Mouse (Mus musculus) heart, postnatal 0 days (tissue): ENCODE data around the gene Ackr2. TPM values are rescaled to one million over a fixed set of nuclear protein-coding genes. Genes with fewer than 3 reads are reported as not detected.

Experiments
- ATAC-seq: fragments of 200-750 bp; cut with Nextera tagmentation; 2 replicates; pipeline ENCODE4 v1.8.0; 2017; ENCODE audit warnings: low read depth, moderate number of reproducible peaks, moderate library complexity; ENCODE audit not compliant: insufficient read depth
- DNase-seq: peaks from one replicate; pipeline ENCODE4 v3.0.0-alpha.2; 2016; ENCODE audit warnings: low spot score
- H3K27ac ChIP-seq: fragments of 300-500 bp; sonication (generic); 2 replicates; pipeline ENCODE4 v1.5.1; 2014; ENCODE audit warnings: low read depth, mild to moderate bottlenecking
- H3K27me3 ChIP-seq: fragments of 300-500 bp; sonication (generic); 2 replicates; pipeline ENCODE4 v1.6.1; 2014; ENCODE audit warnings: low read length, mixed read lengths; ENCODE audit not compliant: control insufficient read depth, insufficient read depth
- H3K36me3 ChIP-seq: fragments of 300-500 bp; sonication (generic); replicated peaks from 2 replicates; pipeline ENCODE4 v1.6.1; 2014; ENCODE audit warnings: low read length, mixed read lengths; ENCODE audit not compliant: control insufficient read depth, insufficient read depth
- H3K4me1 ChIP-seq: fragments of 300-500 bp; sonication (generic); 2 replicates; pipeline ENCODE4 v1.6.1; 2014; ENCODE audit warnings: antibody characterized with exemption; ENCODE audit not compliant: control insufficient read depth, insufficient read depth
- H3K4me2 ChIP-seq: fragments of 300-500 bp; sonication (generic); 2 replicates; pipeline ENCODE4 v1.6.1; 2014; ENCODE audit warnings: low read depth, mild to moderate bottlenecking, low read length, moderate library complexity
- H3K4me3 ChIP-seq: fragments of 300-500 bp; sonication (generic); 2 replicates; pipeline ENCODE4 v1.5.1; 2014; ENCODE audit warnings: low read depth, low read length
- H3K9ac ChIP-seq: fragments of 300-500 bp; sonication (generic); replicated peaks from 2 replicates; pipeline ENCODE4 v1.6.1; 2014; ENCODE audit warnings: low read depth, low read length, mixed read lengths
- H3K9me3 ChIP-seq: fragments of 300-500 bp; sonication (generic); replicated peaks from 2 replicates; pipeline ENCODE4 v1.6.1; 2016; ENCODE audit warnings: low read length; ENCODE audit not compliant: control insufficient read depth
- CTCF ChIP-seq: IDR thresholded peaks from 2 replicates; pipeline ENCODE4 v1.5.1; 2016; ENCODE audit warnings: antibody characterized with exemption, control low read depth, low read depth
- EP300 ChIP-seq: IDR thresholded peaks from 2 replicates; pipeline ENCODE4 v1.6.1; 2016; ENCODE audit warnings: antibody characterized with exemption, low read depth
- WGBS: fragments of 180-500 bp; shearing (Covaris S2); extraction: QIAGEN DNeasy Blood & Tissue Kit; methylation state at CpG from one replicate; pipeline ENCODE4 v1.1.7; 2014; 5-methylcytosine and 5-hydroxymethylcytosine counted together
- polyA plus RNA-seq: library from polyadenylated mRNA; unstranded; fragments of >200 nt; fragmentation: Nextera tagmentation; extraction: Ambion mirVana; gene quantifications from 2 replicates; pipeline ENCODE4 v1.2.1, GENCODE M21; 2015
- total RNA-seq: library from RNA; depleted of rRNA; stranded (reverse); fragments of >200 nt; gene quantifications from 2 replicates; pipeline ENCODE4 v1.2.3, GENCODE M21; 2014; ENCODE audit warnings: low replicate concordance

Ackr2 gene
- total and polyA plus RNA-seq, 2 experiments from 2014 or later = 1.6 to 4.6 TPM

DNA sequence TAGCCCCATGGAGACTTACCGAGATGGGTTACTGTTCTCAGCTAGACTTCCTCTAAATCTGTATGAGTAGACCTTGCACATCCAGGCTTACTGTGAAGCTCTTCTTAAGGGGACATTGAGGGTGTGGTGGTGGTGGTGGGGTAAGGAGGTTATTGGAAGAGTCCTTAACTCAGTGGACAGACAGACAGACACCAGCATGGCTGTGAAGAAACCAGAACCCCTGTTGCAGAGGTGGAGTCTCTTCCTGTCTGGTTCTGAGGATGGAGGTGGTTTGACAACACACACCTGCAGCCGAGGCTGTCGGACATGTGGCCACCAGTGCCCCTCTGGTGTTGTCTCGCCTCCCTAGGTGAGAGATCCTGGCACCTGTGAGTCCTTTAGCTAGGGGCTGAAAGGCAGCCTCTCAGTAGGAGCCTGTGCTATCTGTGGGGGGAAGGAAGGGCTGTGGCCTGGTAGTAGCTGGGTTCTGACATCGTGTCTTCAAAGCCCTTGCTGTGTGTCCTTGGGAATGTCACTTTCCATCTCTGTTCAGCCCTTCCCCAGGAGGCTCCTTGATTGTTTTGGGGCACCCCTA, 2.2 kb downstream of the Ackr2 start:
- WGBS = 79% methylated on average over 5 of the region's 5 CpGs
- Histone ChIP-seq H3K9ac (no peak overlapping the region), H3K27ac (no peak overlapping the region), H3K9me3 (no peaks in the 10 kb centered on the region), H3K27me3 (no peaks in the 10 kb centered on the region), H3K4me1 (no peaks in the 10 kb centered on the region), H3K4me2 (no peak overlapping the region), H3K36me3 (no peaks in the 10 kb centered on the region), H3K4me3 (no peak overlapping the region)
- no peak for ATAC-seq
- TF ChIP-seq EP300 = no peak
- TF ChIP-seq CTCF = no peak
- no peak for DNase-seq

DNA sequence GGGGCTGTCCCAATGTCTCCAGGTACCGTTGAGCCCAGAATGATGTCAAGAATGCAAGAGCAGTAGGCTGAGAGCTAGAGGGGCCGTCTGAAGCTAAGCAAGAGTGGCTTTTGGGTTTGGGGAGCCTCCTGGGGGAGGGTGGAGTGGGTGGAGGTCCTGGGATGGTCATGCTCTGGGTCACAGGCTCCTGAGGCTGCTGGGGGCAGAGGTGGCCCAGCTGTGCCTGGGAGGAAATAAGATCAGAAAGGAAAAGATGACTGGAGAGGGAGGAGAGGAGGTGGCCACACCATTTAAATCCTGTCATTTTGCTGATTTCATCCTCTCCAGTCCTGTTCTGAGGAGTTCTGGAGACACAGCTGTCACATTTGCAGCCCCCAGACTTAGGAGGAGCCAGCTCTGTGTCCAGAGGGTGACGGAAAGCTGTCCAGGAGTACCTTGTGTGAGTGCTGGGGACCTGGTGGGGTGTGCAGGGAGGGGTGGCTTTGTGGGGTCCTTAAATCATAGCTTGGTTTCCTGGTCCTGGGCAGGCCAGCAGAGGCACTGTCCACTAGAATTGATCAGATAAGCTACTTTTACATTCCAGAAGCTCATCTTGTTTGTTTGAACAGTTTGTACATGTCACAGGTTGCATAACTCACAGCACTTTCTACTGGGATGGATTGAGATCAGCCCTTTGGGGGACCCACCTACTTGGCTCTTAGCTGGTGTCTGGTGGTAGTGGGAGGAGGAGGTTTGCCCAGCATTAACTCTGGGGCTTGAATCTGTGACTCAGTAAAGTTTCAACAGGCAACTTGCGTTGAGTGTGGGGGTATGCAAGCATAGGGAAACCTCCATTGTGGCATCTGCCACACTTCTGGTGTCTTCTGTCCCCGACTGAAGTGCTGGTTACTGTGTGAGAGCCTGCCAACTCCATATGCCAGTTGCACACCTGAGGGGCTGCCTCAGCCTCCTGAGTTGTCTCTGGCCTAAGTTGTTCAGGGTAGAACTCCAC, 3.9 kb downstream of the Ackr2 start:
- no peaks in the 10 kb centered on the region for H3K9me3 ChIP-seq
- DNase-seq = no peak
- H3K4me1 ChIP-seq = no peaks in the 10 kb centered on the region
- no peak overlapping the region for H3K27ac ChIP-seq
- no peak for TF ChIP-seq EP300
- no peak for TF ChIP-seq CTCF
- ATAC-seq = no peak
- H3K9ac ChIP-seq = no peak overlapping the region
- no peak overlapping the region for H3K4me2 ChIP-seq
- H3K4me3 ChIP-seq = no peak overlapping the region
- no peaks in the 10 kb centered on the region for H3K27me3 ChIP-seq
- WGBS = 67% methylated on average over 5 of the region's 5 CpGs
- no peaks in the 10 kb centered on the region for H3K36me3 ChIP-seq

DNA sequence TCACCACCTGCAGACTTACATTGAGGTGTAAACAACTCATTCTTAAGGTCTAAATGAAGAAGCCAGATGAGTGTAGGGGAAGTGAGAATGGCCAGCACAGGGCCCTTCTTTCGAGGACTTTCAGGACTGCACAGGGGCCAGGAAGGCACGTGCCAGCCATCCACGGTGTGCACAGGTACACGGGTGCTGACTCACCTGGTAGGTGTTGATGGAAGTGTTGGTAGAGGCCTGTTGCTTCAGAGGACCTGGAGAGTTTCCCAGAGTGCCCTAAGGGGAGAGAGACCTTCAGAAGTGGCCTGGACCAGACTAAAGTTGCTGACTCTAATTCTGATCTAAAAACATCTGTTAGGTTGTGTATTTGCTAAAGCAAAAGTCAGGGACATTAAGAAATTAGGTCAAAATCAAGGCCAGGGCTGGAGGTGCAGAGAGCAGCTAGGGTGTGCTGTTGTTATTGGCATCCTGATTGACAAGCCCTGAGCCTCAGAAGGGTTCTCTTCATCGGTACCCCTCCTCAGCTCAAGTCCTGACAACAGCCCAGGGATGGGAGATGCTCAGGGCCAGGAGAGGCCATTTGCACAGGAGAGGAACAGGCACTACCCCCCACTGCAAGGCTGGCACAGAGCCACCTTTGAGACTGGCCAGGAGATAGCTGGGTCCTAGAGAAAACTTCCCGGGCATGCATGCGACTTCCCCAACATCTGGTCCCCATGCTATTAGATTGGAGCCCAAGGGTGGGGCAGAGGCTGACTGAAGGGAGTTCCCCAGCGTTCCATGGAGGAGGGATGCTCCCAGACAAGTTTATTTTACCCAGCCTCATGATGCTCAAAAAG, 5.5 kb downstream of the Ackr2 start:
- TF ChIP-seq EP300 (no peak), CTCF (no peak)
- no peaks in the 10 kb centered on the region for H3K27me3 ChIP-seq
- WGBS = 64% methylated on average over 8 of the region's 8 CpGs
- H3K4me1 ChIP-seq = no peaks in the 10 kb centered on the region
- H3K9me3 ChIP-seq = no peaks in the 10 kb centered on the region
- no peak overlapping the region for H3K9ac ChIP-seq
- DNase-seq (no peak), ATAC-seq (no peak)
- H3K4me3 ChIP-seq = no peak overlapping the region
- no peaks in the 10 kb centered on the region for H3K36me3 ChIP-seq
- no peak overlapping the region for H3K4me2 ChIP-seq
- H3K27ac ChIP-seq = no peak overlapping the region

DNA sequence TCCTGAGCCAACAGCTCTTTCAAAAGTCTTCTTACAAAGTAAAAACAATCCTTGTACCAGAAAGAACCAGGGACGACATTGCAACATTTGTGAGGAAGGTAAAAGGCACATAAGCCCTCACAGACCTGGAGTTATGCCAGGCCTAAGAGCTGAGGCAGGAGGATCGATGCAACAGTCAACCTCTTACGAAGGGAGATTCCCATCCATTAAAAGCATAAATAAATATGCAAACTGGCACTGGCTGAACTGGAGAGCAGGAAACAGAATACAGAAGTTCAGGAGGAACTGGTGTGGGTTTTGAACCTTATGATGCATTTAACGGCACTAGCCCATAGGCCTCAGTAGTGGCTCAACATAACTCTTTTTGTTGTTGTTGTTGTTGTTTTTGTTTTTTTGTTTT, 6.2 kb downstream of the Ackr2 start:
- 85% methylated on average over 4 of the region's 4 CpGs for WGBS
- H3K9ac ChIP-seq = no peak overlapping the region
- H3K4me2 ChIP-seq = no peak overlapping the region
- H3K27me3 ChIP-seq = no peaks in the 10 kb centered on the region
- ATAC-seq = no peak
- H3K36me3 ChIP-seq = no peaks in the 10 kb centered on the region
- H3K27ac ChIP-seq = no peak overlapping the region
- H3K4me1 ChIP-seq = no peaks in the 10 kb centered on the region
- TF ChIP-seq CTCF = no peak
- TF ChIP-seq EP300 = no peak
- no peaks in the 10 kb centered on the region for H3K9me3 ChIP-seq
- H3K4me3 ChIP-seq = no peak overlapping the region
- no peak for DNase-seq

DNA sequence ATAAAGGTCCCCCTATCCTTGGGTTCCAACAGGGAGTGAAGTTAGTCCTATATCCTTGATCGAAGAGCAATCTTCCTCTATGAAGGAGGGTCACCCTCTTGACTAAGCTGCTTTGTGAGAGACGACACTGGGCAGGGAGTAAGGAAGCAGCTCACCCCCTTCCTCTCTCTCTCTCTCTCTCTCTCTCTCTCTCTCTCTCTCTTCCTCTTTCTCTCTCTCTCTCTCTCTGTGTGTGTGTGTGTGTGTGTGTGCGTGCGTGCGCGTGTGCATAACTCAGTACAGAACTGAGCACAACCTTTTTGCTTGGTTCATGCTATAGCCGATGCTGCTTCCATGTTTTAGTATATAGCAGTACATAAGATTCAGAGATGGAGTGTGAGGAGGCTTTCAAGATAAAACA, 6.8 kb downstream of the Ackr2 start:
- Histone ChIP-seq H3K27me3 (no peaks in the 10 kb centered on the region), H3K9ac (no peak overlapping the region), H3K27ac (no peak overlapping the region), H3K4me2 (no peak overlapping the region), H3K4me3 (no peak overlapping the region), H3K4me1 (no peaks in the 10 kb centered on the region), H3K36me3 (no peaks in the 10 kb centered on the region), H3K9me3 (no peaks in the 10 kb centered on the region)
- no peak for TF ChIP-seq CTCF
- no peak for TF ChIP-seq EP300
- 84% methylated on average over 7 of the region's 7 CpGs for WGBS
- DNase-seq = no peak
- ATAC-seq = no peak
